Mouse (Mus musculus): Measurements from ENCODE around the gene Cmtm4.

Cmtm4 gene

GRCm38 (mm10) chr8:104374864-104375846, 20.5 kb downstream of the Cmtm4 start:
- no peak for DNase-seq (ENCODE audit: low spot score in 2 of 2)

DNA sequence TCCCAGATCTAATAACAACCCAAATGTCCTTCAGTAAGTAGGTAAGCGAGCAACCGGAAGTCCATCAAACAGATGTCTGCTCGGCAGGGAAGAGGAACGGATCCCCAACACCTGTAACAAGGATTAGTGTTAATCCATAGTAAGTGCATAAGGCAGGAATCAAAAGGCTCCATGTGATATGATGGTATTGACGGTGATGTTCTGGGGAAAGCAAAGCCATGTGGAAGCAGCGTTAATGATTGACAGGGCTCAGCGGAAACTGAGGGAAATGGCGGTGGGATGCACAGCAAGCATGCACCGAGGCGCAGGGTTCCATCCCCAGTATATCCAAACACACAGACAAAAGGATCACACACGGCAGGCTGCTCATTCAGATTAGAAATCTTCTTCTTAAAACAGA, 21.3 kb downstream of the Cmtm4 start:
- no peak for DNase-seq (ENCODE audit: low spot score in 2 of 2)

- DNase-seq (ENCODE audit: low spot score in 2 of 2) = peak in 1 of 2 experiments; percentile 39
These were observed 21.8 kb downstream of the Cmtm4 start for GRCm38 (mm10) chr8:104373779-104374178.

- DNase-seq (ENCODE audit: low spot score in 2 of 2) = no peak
These were observed 24.5 kb downstream of the Cmtm4 start for GRCm38 (mm10) chr8:104371121-104371520.

- no peak for DNase-seq (ENCODE audit: low spot score in 2 of 2)
These were observed 25.5 kb downstream of the Cmtm4 start for GRCm38 (mm10) chr8:104370071-104370470.

DNA sequence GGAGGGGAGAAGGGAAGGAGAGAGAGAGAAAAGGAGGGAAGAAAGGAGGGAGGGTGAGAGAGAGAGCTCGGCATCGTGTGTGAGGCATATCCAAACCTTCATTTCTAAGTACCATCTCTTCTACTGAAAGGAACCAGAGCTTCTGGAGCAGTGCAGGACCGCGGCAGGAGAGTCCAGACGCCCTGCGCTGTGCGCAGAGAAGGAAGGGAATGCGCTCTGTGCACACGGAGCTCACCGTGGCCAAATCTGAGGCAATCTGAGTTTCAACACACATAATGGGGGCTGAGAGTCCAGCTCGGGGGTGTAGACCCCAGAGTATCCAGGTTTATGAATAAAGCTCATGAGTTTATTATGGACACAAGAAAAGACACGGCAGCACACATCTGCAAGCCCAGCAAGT, 26.0 kb downstream of the Cmtm4 start:
- no peak for DNase-seq (ENCODE audit: low spot score in 2 of 2)

DNA sequence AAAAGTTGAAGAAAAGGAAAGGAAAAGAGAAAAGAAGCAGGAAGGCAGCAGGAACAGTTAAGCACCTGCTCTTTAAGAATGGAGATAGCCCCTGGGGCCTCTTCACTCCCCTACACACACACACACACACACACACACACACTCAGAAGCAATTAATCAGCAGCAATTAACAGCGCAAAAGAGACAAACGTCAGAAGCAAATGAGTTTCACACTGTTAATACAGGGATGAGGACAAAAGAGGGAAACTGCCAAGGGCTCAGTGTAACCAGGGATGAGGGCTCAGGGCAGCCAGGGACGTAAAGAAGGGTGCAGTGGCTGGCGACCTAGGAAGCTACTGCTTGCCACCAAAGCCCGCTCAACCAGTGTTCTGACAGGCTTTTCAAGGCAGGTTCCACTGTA, 28.2 kb downstream of the Cmtm4 start:
- DNase-seq (ENCODE audit: low spot score in 2 of 2) = no peak

GRCm38 (mm10) chr8:104365695-104366094, 29.9 kb downstream of the Cmtm4 start:
- DNase-seq (ENCODE audit: low spot score in 2 of 2) = no peak

DNA sequence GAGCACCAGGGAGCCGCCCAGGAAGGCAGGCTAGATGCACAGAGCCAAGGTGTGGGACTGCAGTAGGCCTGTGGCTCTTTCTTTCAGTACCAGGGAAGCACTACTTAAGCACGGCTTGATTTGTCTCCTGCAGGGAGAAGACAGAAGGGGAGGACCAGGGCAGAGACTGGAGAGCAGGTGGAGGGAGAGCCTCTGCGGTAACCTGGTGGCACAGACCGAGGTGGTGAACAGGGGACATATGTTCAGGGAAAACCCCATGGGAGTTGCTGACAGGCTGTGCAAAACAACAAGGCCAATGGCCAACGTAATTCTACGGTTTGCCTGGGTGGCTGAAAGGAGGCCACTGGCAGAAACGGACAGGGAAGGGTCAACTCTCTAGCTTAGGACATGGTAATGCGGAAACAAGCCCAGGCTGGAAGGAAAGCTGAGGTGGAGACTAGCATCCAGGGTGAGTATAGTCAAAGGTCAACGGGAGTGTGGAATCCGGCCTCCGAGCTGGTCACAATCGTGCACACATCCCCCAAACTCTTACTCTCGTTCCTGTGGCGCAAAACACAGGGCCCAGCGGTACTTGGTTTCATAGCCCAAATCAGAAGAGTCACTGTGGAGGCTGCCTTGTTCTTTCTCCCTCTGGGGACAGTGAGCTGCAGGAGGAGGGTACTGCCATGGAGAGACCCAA, 35.7 kb downstream of the Cmtm4 start:
- no peak for DNase-seq (ENCODE audit: low spot score in 2 of 2)

GRCm38 (mm10) chr8:104358637-104359036, 37.0 kb downstream of the Cmtm4 start:
- no peak for DNase-seq (ENCODE audit: low spot score in 2 of 2)

DNA sequence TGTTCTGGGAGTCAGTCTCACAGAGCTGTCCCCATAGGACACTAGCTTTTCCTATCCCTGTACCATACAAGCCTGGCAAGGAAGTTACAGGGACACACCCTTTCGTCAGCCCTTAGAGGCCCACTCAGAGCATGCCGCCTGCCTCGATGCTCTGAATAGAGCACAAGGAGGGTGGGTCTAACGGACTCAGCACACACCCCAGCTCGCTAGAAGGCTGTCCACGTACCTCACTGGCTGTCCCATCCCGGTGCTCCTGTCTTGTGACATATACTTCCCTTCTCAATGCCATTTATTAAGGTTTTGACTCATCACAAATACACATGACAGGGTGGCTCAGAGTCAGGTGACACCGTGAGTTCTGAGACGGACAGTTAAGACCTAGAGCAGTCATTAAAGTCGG, 41.1 kb downstream of the Cmtm4 start:
- no peak for DNase-seq (ENCODE audit: low spot score in 2 of 2)

GRCm38 (mm10) chr8:104353186-104353585, 42.4 kb downstream of the Cmtm4 start:
- no peak for DNase-seq (ENCODE audit: low spot score in 2 of 2)

- no peak for DNase-seq (ENCODE audit: low spot score in 2 of 2)
These were observed 45.6 kb downstream of the Cmtm4 start for GRCm38 (mm10) chr8:104350047-104350446.

DNA sequence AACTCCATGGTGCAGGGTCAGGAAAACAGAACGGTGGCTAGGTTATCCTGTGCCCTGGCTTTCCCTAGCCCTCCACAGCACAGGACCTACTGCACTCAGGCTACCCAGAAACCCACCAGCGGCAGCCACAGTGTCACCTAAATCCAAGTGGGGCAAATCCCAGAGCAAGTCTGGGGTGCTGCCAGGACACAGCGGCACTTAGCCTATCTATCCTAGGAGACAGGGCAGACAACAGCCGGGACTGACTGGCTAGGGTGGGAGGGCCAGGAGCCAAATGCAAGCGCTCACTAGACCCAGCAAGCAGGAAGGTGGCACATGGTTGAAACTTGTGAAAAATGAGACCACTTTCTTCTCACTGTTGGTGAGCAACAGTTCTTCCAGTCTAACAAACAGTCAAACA, 46.6 kb downstream of the Cmtm4 start:
- no peak for DNase-seq (ENCODE audit: low spot score in 2 of 2)

- no peak for DNase-seq (ENCODE audit: low spot score in 2 of 2)
These were observed 48.9 kb downstream of the Cmtm4 start for GRCm38 (mm10) chr8:104346706-104347105.

- no peak for DNase-seq (ENCODE audit: low spot score in 2 of 2)
These were observed 51.0 kb downstream of the Cmtm4 start for GRCm38 (mm10) chr8:104344622-104345021.

- peak; percentile 81 to 90 for DNase-seq (ENCODE audit: low spot score in 2 of 2)
These were observed 51.6 kb downstream of the Cmtm4 start for GRCm38 (mm10) chr8:104343957-104344356.

DNA sequence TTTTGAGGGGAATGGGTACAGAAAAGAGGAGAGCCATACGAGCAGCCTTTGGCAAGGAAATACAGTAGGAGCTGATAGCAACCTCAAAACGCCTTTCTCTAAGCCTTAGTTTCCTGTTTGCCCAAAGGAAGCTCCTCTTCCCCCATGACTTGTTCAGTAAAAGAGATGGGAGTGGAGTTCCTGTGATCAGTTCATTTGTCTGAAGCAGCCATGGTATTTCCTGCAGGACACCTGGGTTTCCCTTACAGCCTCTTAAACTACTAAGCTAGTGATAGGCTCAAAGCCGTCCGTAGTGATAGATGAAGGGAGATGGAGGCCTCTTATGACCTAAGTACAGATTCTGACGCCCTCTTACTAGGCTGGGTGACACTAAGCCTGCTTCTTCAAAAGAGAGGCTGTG, 53.2 kb downstream of the Cmtm4 start:
- DNase-seq (ENCODE audit: low spot score in 2 of 2) = no peak

GRCm38 (mm10) chr8:104341678-104342077, 53.9 kb downstream of the Cmtm4 start:
- no peak for DNase-seq (ENCODE audit: low spot score in 2 of 2)

DNA sequence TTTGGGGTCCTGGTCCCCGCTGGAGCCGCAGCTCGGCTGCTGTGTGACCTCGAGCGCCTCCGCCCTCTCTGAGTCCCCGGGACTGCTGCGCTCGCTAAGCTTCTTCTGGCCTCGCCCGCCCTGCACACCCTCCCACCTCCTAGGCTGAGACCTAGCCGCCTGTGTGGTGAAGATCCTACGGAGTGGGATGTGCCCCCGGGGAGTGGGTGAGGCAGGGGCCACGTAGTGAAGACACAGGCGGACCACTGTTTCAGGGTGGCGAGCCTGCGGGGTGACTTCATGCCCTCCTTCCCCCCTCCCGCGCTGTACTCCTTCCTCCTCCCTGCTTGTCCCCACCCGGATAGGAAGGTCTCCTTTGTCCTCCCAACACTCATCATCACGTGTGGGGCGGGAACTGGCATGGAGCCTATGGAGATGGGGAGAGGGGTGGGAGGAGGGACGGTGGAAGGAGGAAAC, 54.5 kb downstream of the Cmtm4 start:
- DNase-seq (ENCODE audit: low spot score in 2 of 2) = peak; percentile 30 to 58

- DNase-seq (ENCODE audit: low spot score in 2 of 2) = peak; percentile 48 to 76
These were observed 55.1 kb downstream of the Cmtm4 start for GRCm38 (mm10) chr8:104340233-104341105.

GRCm38 (mm10) chr8:104339983-104340232, 55.7 kb downstream of the Cmtm4 start:
- DNase-seq (ENCODE audit: low spot score in 2 of 2) = no peak

All from cerebellum, postnatal 4 days (tissue).